Mouse (Mus musculus) kidney, adult 2 months (tissue): ENCODE data around the gene Sgcd. TPM values are rescaled to one million over a fixed set of nuclear protein-coding genes. Genes with fewer than 3 reads are reported as not detected.

Experiments
- DNase-seq: peaks from one replicate; pipeline ENCODE4 v3.0.0; 2021
- H3K27ac ChIP-seq: fragments of 200-500 bp; 2 replicates; pipeline ENCODE4 v1.5.1; 2012; ENCODE audit warnings: low read depth, low read length, control low read depth, inconsistent platforms; ENCODE audit not compliant: insufficient read depth
- H3K27me3 ChIP-seq: fragments of 200-500 bp; replicated peaks from 2 replicates; pipeline ENCODE4 v1.6.1; 2012; ENCODE audit warnings: mild to moderate bottlenecking, moderate library complexity, low read length, inconsistent platforms; ENCODE audit not compliant: control insufficient read depth, insufficient read depth
- H3K36me3 ChIP-seq: fragments of 200-500 bp; 2 replicates; pipeline ENCODE4 v1.6.1; 2012; ENCODE audit warnings: mild to moderate bottlenecking, moderate library complexity, low read length, inconsistent platforms; ENCODE audit not compliant: control insufficient read depth, insufficient read depth
- H3K4me1 ChIP-seq: fragments of 200-500 bp; 2 replicates; pipeline ENCODE4 v1.6.1; 2011; ENCODE audit warnings: low read length; ENCODE audit not compliant: control insufficient read depth, insufficient read depth
- H3K4me3 ChIP-seq: fragments of 200-500 bp; 2 replicates; pipeline ENCODE4 v1.5.1; 2011; ENCODE audit warnings: mild to moderate bottlenecking, low read depth, low read length, control low read depth; ENCODE audit not compliant: insufficient read depth
- CTCF ChIP-seq: fragments of 200-500 bp; conservative IDR thresholded peaks from 2 replicates; pipeline ENCODE4 v1.5.1; 2011; ENCODE audit warnings: low read depth, mild to moderate bottlenecking, control low read depth, low read length, moderate library complexity, mixed read lengths; ENCODE audit not compliant: insufficient read depth, insufficient read length
- POLR2A ChIP-seq: fragments of 200-500 bp; IDR thresholded peaks from one replicate; pipeline ENCODE4 v1.6.1; 2011; ENCODE audit warnings: low read depth, low read length, control low read depth
- WGBS: fragments of 180-500 bp; shearing (Covaris S2); methylation state at CpG from one replicate; pipeline ENCODE4 v1.1.7; 2018; 5-methylcytosine and 5-hydroxymethylcytosine counted together
- polyA plus RNA-seq: library from polyadenylated mRNA; depleted of rRNA; stranded (reverse); fragments of >200 nt; gene quantifications from 2 replicates; pipeline ENCODE4 v1.2.3, GENCODE M21; 2012

The Sgcd gene
- polyA plus RNA-seq, 1 experiment = 0.74 TPM

GRCm38 (mm10) chr11:47981108-47981507 lies 7.7 kb downstream of the Sgcd start:
- Histone ChIP-seq H3K27me3 (no peaks in the 10 kb centered on the region), H3K4me1 (no peaks in the 10 kb centered on the region), H3K27ac (no peak overlapping the region), H3K4me3 (no peak overlapping the region), H3K36me3 (no peaks in the 10 kb centered on the region)
- no peak for TF ChIP-seq POLR2A
- no peak for TF ChIP-seq CTCF
- WGBS = 64% methylated on average over 2 of the region's 2 CpGs
- DNase-seq = no peak

GRCm38 (mm10) chr11:47953291-47953690 lies 35.5 kb downstream of the Sgcd start:
- Histone ChIP-seq H3K27me3 (no peaks in the 10 kb centered on the region), H3K27ac (no peak overlapping the region), H3K36me3 (no peaks in the 10 kb centered on the region), H3K4me3 (no peak overlapping the region), H3K4me1 (no peaks in the 10 kb centered on the region)
- DNase-seq = no peak
- 77% methylated on average over 3 of the region's 3 CpGs for WGBS
- TF ChIP-seq POLR2A (no peak), CTCF (no peak)

GRCm38 (mm10) chr11:47952366-47952765 lies 36.4 kb downstream of the Sgcd start:
- Histone ChIP-seq H3K36me3 (no peaks in the 10 kb centered on the region), H3K27ac (no peak overlapping the region), H3K4me3 (no peak overlapping the region), H3K27me3 (no peaks in the 10 kb centered on the region), H3K4me1 (no peaks in the 10 kb centered on the region)
- DNase-seq = no peak
- WGBS = 78% methylated on average over 4 of the region's 4 CpGs
- no peak for TF ChIP-seq POLR2A
- TF ChIP-seq CTCF = no peak

- H3K27ac ChIP-seq = no peak overlapping the region
- 67% methylated on average over 2 of the region's 2 CpGs for WGBS
- TF ChIP-seq POLR2A = no peak
- no peak for TF ChIP-seq CTCF
Measured at GRCm38 (mm10) chr11:47939795-47940194, 49.0 kb downstream of the Sgcd start.

GRCm38 (mm10) chr11:47917616-47918015 lies 71.2 kb downstream of the Sgcd start:
- no peaks in the 10 kb centered on the region for H3K4me1 ChIP-seq
- no peak for DNase-seq
- no peaks in the 10 kb centered on the region for H3K36me3 ChIP-seq
- H3K27me3 ChIP-seq = no peaks in the 10 kb centered on the region
- no peak overlapping the region for H3K27ac ChIP-seq
- H3K4me3 ChIP-seq = no peak overlapping the region
- TF ChIP-seq CTCF = no peak
- 73% methylated on average over 2 of the region's 2 CpGs for WGBS

More at GRCm38 (mm10) chr11:47939795-47940194, 49.0 kb downstream of the Sgcd start:
- Histone ChIP-seq H3K4me1 (no peaks in the 10 kb centered on the region), H3K4me3 (no peak overlapping the region), H3K36me3 (no peaks in the 10 kb centered on the region), H3K27me3 (no peaks in the 10 kb centered on the region)
- no peak for DNase-seq

- no peaks in the 10 kb centered on the region for H3K27me3 ChIP-seq
- 86% methylated on average over 3 of the region's 3 CpGs for WGBS
- DNase-seq = no peak
- H3K4me3 ChIP-seq = no peak overlapping the region
- no peak for TF ChIP-seq POLR2A
- TF ChIP-seq CTCF = no peak
- H3K4me1 ChIP-seq = no peaks in the 10 kb centered on the region
- H3K27ac ChIP-seq = no peak overlapping the region
- no peaks in the 10 kb centered on the region for H3K36me3 ChIP-seq
Measured at GRCm38 (mm10) chr11:47891617-47892172, 97.1 kb downstream of the Sgcd start.

GRCm38 (mm10) chr11:47890315-47890714 lies 98.5 kb downstream of the Sgcd start:
- Histone ChIP-seq H3K36me3 (no peaks in the 10 kb centered on the region), H3K4me3 (no peak overlapping the region), H3K27me3 (no peaks in the 10 kb centered on the region), H3K27ac (no peak overlapping the region), H3K4me1 (no peaks in the 10 kb centered on the region)
- WGBS = 74% methylated on average over 2 of the region's 2 CpGs
- peak; percentile 20 for DNase-seq
- no peak for TF ChIP-seq POLR2A
- TF ChIP-seq CTCF = peak; percentile 52; the same call in 1 of the 2 replicates
